Mouse (Mus musculus) heart, embryonic 13.5 days (tissue): ENCODE measurements around the gene Riok1. TPM values are rescaled to one million over a fixed set of nuclear protein-coding genes. Genes with fewer than 3 reads are reported as not detected.

Experiments used
- ATAC-seq: fragments of 200-750 bp; cut with Nextera tagmentation; 2 replicates; pipeline ENCODE4 v1.8.0; 2017; ENCODE audit warnings: moderate TSS enrichment; ENCODE audit not compliant: insufficient number of reproducible peaks, low FRiP score, low TSS enrichment; ENCODE audit errors: extremely low read depth
- H3K27ac ChIP-seq: fragments of 300-500 bp; sonication (generic); replicated peaks from 2 replicates; pipeline ENCODE4 v1.5.1; 2015; ENCODE audit warnings: moderate library complexity, mild to moderate bottlenecking, inconsistent platforms
- H3K27me3 ChIP-seq: fragments of 300-500 bp; sonication (generic); replicated peaks from 2 replicates; pipeline ENCODE4 v1.6.1; 2015; ENCODE audit warnings: mild to moderate bottlenecking, inconsistent platforms
- H3K36me3 ChIP-seq: fragments of 300-500 bp; sonication (generic); 2 replicates; pipeline ENCODE4 v1.6.1; 2015; ENCODE audit warnings: mild to moderate bottlenecking, inconsistent platforms
- H3K4me1 ChIP-seq: fragments of 300-500 bp; sonication (generic); 2 replicates; pipeline ENCODE4 v1.6.1; 2015; ENCODE audit warnings: inconsistent platforms
- H3K4me2 ChIP-seq: fragments of 300-500 bp; sonication (generic); 2 replicates; pipeline ENCODE4 v1.6.1; 2015; ENCODE audit warnings: inconsistent platforms, mild to moderate bottlenecking, moderate library complexity
- H3K4me3 ChIP-seq: fragments of 300-500 bp; sonication (generic); 2 replicates; pipeline ENCODE4 v1.5.1; 2015; ENCODE audit warnings: moderate library complexity, mild to moderate bottlenecking, inconsistent platforms
- H3K9ac ChIP-seq: fragments of 300-500 bp; sonication (generic); 2 replicates; pipeline ENCODE4 v1.6.1; 2015; ENCODE audit warnings: inconsistent platforms, mild to moderate bottlenecking, moderate library complexity
- H3K9me3 ChIP-seq: fragments of 300-500 bp; sonication (generic); 2 replicates; pipeline ENCODE4 v1.6.1; 2016; ENCODE audit warnings: inconsistent platforms
- whole genome bisulfite sequencing: fragments of 180-500 bp; shearing (Covaris S2); methylation state at CpG from one replicate; pipeline ENCODE4 v1.1.7; 2015; ENCODE audit warnings: mixed read lengths; 5-methylcytosine and 5-hydroxymethylcytosine counted together
- polyA plus RNA-seq: library from polyadenylated mRNA; unstranded; fragments of >200 nt; fragmentation: Nextera tagmentation; extraction: Ambion mirVana; gene quantifications from 2 replicates; pipeline ENCODE4 v1.2.1, GENCODE M21; 2015

The Riok1 gene
- polyA plus RNA-seq, 1 experiment from 2014 or later = 30.4 TPM

GRCm38 (mm10) chr13:38012436-38012835, 24.4 kb upstream of the Riok1 start:
- WGBS = 79% methylated on average over 5 of the region's 5 CpGs
- Histone ChIP-seq H3K27me3 (no peaks in the 10 kb centered on the region), H3K4me3 (no peak overlapping the region), H3K36me3 (no peaks in the 10 kb centered on the region), H3K4me1 (no peaks in the 10 kb centered on the region), H3K9me3 (no peaks in the 10 kb centered on the region), H3K27ac (no peak overlapping the region), H3K4me2 (no peak overlapping the region), H3K9ac (no peak overlapping the region)
- ATAC-seq = no peak

- Histone ChIP-seq H3K4me1 (no peaks in the 10 kb centered on the region), H3K4me2 (no peak overlapping the region), H3K27me3 (no peaks in the 10 kb centered on the region), H3K9ac (no peak overlapping the region), H3K4me3 (no peak overlapping the region), H3K27ac (no peak overlapping the region), H3K36me3 (no peaks in the 10 kb centered on the region), H3K9me3 (peaks cover 4% of the 10 kb centered on the region; the same call in 1 of the 2 replicates)
- no peak for ATAC-seq
- WGBS = 84% methylated on average over 4 of the region's 4 CpGs
Measured at GRCm38 (mm10) chr13:38015591-38015990, 21.2 kb upstream of the Riok1 start.

DNA sequence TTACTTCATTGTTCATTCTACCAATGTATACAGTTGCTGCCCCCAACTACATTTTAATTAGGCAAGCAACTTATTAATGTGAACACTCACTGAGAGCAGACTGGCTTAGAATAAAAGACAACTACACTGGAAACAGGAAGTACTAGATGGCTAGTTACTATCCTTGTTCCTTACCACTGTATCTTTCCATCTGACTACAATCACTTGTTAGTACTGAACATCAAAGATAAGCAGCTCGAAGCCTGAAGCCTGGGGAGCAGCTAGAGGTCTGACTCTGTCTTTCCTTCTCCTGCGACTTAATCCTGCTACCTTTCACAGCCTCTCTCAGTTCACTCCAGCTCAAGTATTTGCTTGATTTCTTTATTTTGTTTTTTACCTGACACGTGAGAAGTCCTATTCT, 18.0 kb upstream of the Riok1 start:
- Histone ChIP-seq H3K4me3 (no peak overlapping the region), H3K4me1 (no peaks in the 10 kb centered on the region), H3K27ac (no peak overlapping the region), H3K9me3 (peaks cover 4% of the 10 kb centered on the region; the same call in 1 of the 2 replicates), H3K9ac (no peak overlapping the region), H3K36me3 (no peaks in the 10 kb centered on the region), H3K27me3 (no peaks in the 10 kb centered on the region), H3K4me2 (no peak overlapping the region)
- no peak for ATAC-seq
- WGBS = 53% methylated on average over 3 of the region's 3 CpGs

DNA sequence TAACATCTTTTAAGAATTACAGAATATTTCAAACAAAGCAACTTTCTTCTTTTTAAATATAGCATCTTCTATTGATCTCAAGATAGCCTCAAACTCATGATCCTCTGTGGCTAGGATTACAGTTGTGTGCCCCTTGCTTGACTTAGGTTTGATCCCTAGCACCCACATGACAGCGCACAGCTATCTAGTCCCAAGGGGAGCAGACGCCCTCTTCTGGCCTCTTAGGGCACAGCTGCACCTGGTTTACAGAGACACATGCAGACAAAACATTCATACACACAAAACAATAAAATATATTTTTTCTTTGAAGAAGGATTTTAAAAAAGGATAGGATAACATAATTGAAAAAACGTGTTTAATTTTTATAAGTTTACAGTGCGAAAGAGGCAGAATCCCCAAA, 10.9 kb upstream of the Riok1 start:
- Histone ChIP-seq H3K4me3 (no peak overlapping the region), H3K9me3 (peaks cover 2% of the 10 kb centered on the region; the same call in 1 of the 2 replicates), H3K9ac (no peak overlapping the region), H3K4me1 (peaks cover 10% of the 10 kb centered on the region), H3K36me3 (no peaks in the 10 kb centered on the region), H3K27ac (no peak overlapping the region), H3K4me2 (no peak overlapping the region), H3K27me3 (no peaks in the 10 kb centered on the region)
- ATAC-seq = no peak
- 44% methylated on average over 4 of the region's 4 CpGs for WGBS

DNA sequence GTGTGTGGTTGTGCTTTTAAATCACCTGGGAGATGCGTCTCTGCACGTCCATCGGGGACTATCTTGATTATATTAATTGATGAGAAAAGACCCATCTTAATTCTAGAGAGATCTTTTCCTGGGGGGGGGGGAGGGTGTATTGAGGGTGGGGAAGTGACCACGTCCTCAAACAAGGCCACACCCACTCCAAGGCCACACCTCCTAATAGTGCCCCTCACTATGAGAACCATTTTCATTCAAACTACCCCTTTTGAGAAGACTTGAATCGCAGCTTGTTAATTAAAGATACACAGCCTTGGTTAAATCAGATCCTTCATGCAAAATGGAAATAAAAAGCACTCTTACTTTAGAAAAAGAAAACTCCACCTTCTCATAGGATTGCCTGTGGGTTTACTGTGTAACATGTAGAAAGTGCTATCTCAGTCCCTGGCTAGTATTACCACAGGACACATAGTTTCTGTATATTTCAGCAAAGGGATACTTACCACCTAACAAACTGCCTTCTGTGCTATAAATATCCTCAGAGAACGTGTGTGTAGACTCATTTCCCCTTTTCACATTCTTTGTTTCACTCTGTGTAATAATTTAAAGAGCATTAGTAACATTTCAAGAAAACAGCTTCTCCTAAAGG, 9.1 kb upstream of the Riok1 start:
- Histone ChIP-seq H3K9ac (no peak overlapping the region), H3K27ac (no peak overlapping the region), H3K9me3 (peaks cover 2% of the 10 kb centered on the region; the same call in 1 of the 2 replicates), H3K4me1 (peaks cover 10% of the 10 kb centered on the region), H3K36me3 (no peaks in the 10 kb centered on the region), H3K27me3 (no peaks in the 10 kb centered on the region), H3K4me3 (no peak overlapping the region), H3K4me2 (no peak overlapping the region)
- WGBS = 60% methylated on average over 6 of the region's 6 CpGs
- no peak for ATAC-seq

DNA sequence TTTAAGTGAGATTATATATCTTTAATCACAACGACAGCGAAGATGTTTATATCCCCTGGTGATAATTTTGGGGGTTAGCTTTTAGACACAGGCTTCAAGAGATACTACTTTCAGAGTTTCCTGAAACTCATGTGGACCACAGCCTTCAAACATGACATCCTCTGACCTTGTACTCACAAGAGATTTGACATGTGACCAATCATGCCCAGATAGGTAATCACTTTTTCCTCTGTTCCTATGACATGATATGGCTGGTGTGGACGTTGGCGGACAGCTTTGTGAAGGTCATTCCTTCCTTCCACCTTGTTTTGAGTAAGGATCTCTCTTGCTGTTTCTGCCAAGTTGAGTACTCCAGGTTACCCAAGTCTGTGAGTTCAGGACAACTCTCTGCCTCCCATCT, 8.4 kb upstream of the Riok1 start:
- WGBS = 57% methylated on average over 4 of the region's 4 CpGs

DNA sequence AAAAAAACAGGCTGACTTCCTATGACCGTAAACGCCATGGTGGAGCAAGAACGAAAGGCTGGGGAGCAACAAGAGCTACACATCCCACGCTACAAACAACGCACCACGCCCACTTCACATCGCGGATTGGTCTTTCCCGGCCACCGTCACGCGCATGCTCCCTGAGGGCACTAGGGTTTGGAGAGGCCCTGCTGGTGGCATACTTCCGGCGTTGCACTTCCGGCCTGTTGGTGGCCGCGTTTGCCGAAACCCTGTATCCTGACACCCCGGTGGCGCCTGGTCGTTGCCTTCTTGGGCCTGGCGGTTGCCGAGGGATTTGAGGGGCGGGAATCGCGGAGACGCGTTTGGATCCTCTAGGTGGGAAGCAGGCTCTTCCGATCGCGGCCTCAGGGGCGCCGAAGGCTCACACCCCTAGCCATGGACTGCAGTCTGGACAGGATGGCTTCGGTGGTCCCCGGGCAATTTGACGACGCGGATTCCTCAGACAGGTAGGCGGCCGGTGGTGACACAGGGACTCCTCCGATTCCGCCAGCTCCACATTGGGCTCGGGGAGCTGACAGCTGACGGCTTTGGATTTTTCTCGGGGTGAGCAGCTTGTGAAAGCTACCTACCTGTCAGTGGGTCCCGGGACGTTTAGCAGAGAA, 371 bp downstream of the Riok1 start, which contains the start of gene Cage1:
Gene Cage1, minus strand, starts transcription at position 26 of the 644 bp plus-strand sequence.
- Histone ChIP-seq H3K4me3 (peak within 1 kb of the TSS; percentile 83), H3K9me3 (no peaks in the 10 kb centered on the region), H3K36me3 (peaks cover 26% of the 10 kb centered on the region), H3K27me3 (no peaks in the 10 kb centered on the region), H3K9ac (peak within 1 kb of the TSS; percentile 97), H3K4me2 (peak within 1 kb of the TSS; percentile 98), H3K27ac (peak within 1 kb of the TSS; percentile 84), H3K4me1 (peaks cover 23% of the 10 kb centered on the region)
- ATAC-seq = peak; percentile 89
- WGBS = under 1% methylated on average over 47 of the region's 47 CpGs

More for the DNA sequence above, 8.4 kb upstream of the Riok1 start:
- H3K36me3 ChIP-seq = no peaks in the 10 kb centered on the region
- no peak overlapping the region for H3K4me3 ChIP-seq
- H3K9me3 ChIP-seq = peaks cover 2% of the 10 kb centered on the region; the same call in 1 of the 2 replicates
- H3K4me2 ChIP-seq = no peak overlapping the region
- no peak for ATAC-seq
- H3K4me1 ChIP-seq = peaks cover 10% of the 10 kb centered on the region
- H3K27me3 ChIP-seq = no peaks in the 10 kb centered on the region
- H3K27ac ChIP-seq = no peak overlapping the region
- no peak overlapping the region for H3K9ac ChIP-seq

DNA sequence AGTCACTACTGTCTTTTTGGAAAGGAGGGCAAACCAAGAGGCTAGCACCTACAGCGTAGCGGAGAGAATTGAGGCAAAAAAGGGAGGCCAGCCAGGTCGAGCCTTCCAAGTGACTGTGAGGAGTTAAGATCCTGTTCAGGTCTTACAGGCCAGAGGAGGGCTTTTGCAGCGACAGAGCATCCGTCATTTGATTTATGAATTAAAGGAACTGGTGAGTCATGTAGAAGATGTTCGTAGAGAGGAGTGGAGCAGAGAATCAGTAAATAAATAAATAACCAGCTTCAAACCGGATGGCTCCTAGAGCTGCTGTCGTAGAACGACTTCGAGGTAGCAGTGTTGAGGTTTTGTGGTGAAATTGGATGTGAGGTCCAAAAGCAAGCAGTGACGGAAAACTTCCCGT, 1.0 kb downstream of the Riok1 start:
- no peaks in the 10 kb centered on the region for H3K9me3 ChIP-seq
- peaks cover 23% of the 10 kb centered on the region for H3K4me1 ChIP-seq
- H3K4me2 ChIP-seq = peak overlapping the region; percentile 98
- 40% methylated on average over 12 of the region's 12 CpGs for WGBS
- peak overlapping the region; percentile 97 for H3K9ac ChIP-seq
- peak overlapping the region; percentile 83 for H3K4me3 ChIP-seq
- H3K27ac ChIP-seq = peak overlapping the region; percentile 84; the same call in 1 of the 2 replicates
- H3K36me3 ChIP-seq = peaks cover 32% of the 10 kb centered on the region
- no peak for ATAC-seq
- H3K27me3 ChIP-seq = no peaks in the 10 kb centered on the region

- Histone ChIP-seq H3K36me3 (peaks cover 100% of the 10 kb centered on the region), H3K4me3 (no peak overlapping the region), H3K27ac (no peak overlapping the region), H3K9ac (no peak overlapping the region), H3K27me3 (no peaks in the 10 kb centered on the region), H3K4me1 (no peaks in the 10 kb centered on the region), H3K9me3 (no peaks in the 10 kb centered on the region), H3K4me2 (no peak overlapping the region)
- WGBS = 27% methylated on average over 3 of the region's 3 CpGs
- ATAC-seq = no peak
Measured at GRCm38 (mm10) chr13:38049888-38050287, 13.1 kb downstream of the Riok1 start.

DNA sequence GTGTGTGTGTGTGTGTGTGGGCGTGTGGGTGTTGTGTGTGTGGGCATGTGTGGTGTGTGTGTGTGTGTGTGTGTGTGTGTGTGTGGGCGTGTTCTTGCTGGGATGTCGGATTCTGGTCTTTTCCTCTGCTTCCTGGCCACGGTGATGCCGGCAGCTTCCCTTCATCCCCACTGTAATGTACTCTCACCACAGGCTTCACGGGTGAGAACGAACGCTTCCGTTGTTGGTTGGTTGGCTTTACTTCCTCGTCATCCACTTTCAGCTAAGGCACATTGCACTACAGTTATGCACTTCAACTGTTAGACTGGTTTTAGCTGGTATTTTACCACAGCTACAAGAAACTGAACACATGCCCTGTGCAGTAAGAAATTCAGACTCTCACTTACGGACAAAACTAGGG, 25.9 kb downstream of the Riok1 start:
- Histone ChIP-seq H3K9ac (no peak overlapping the region), H3K27ac (no peak overlapping the region), H3K27me3 (no peaks in the 10 kb centered on the region), H3K9me3 (no peaks in the 10 kb centered on the region), H3K4me3 (no peak overlapping the region), H3K36me3 (peaks cover 61% of the 10 kb centered on the region), H3K4me1 (no peaks in the 10 kb centered on the region), H3K4me2 (no peak overlapping the region)
- ATAC-seq = no peak
- 95% methylated on average over 10 of the region's 11 CpGs for WGBS

DNA sequence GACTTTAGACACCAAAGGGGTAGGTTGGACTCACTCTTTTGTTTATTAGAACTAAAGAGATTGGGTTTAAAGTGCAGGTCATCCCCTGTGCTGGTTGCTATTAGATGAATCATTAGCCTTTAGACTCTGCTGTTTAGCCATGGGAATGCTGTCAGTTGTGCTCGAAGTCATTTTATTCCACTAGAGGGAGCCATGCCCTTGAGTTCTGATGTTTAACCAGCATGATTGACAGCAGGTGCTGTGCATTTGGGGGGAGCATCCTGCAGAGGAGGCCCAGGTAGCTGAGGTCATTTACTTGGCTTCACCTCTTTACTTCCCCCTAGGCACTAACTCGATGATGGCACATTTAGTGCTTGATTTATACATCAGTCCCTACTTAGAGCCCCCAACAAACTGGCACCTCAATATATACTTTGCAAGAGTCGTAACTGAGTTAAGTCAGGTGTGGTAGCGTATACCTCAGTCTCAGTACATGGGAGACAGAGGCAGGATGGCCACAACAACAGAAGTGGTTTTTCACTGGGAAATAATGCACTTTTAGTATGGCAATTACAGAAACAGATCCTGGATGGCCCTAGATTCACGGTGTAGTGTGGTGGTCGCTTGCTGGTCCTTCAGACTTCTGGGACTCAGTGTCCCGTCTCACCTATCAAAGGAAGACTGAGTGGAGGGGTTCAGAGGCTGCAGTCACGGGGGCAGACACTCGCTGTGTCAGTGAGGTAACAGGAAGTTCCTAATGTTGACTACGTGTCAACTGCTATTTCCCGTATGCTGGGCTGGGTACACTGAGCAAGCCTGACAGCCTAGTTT, 28.3 kb downstream of the Riok1 start:
- no peak overlapping the region for H3K27ac ChIP-seq
- no peak overlapping the region for H3K9ac ChIP-seq
- WGBS = 66% methylated on average over 11 of the region's 11 CpGs
- H3K27me3 ChIP-seq = no peaks in the 10 kb centered on the region
- no peak overlapping the region for H3K4me2 ChIP-seq
- no peaks in the 10 kb centered on the region for H3K4me1 ChIP-seq
- H3K36me3 ChIP-seq = peaks cover 47% of the 10 kb centered on the region
- no peak overlapping the region for H3K4me3 ChIP-seq
- no peaks in the 10 kb centered on the region for H3K9me3 ChIP-seq
- ATAC-seq = no peak
